Mouse (Mus musculus): ENCODE measurements at regions not wholly inside any gene's neighbourhood (a gene's known extent, or its start where the extent isn't known, plus 50 kb on each side); places are given as distances from the start of the nearest gene placed in this dataset.

DNA sequence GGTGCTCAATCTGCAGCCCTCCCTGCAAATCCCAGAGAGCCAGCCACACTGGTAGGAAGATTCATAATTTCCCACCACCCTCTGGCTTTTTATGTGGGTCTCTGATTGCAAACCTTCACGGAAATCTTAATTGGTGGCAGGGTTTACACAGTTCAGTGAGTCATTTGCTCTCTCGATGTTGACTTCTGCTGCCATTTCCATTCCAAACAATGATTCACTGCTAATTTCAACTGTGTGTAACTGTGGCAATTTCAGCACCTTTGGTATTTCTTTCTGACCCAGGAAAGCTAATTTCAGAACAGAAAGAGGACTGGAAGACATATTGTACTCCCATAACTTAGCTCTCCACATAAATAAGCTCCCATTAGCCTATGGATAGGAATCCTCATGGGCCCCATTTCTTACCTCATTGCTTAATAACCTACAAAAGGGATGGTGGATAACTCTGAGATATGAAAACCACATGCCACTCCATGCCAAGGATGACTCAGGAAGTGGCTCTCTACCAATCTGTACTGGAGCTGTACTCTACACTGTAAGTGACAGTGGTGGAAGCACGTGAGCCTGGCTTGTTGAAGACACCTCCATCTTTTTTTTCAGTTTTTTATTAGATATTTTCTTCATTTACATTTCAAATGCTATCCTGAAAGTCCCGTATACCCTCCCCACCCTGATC, 536.0 kb downstream of the Tox3 start:
- TF ChIP-seq CTCF (IDR thresholded peaks at IDR 0.05; ENCODE audit: borderline replicate concordance, insufficient read depth, low read length) (no peak), POLR2A (IDR thresholded peaks at IDR 0.05; ENCODE audit: low read depth, low read length) (no peak)
- no peak overlapping the region for H3K4me3 ChIP-seq (ENCODE audit: insufficient read depth, low read length)
- H3K27ac ChIP-seq (ENCODE audit: insufficient read depth, low read length), result no peak overlapping the region
- H3K4me1 ChIP-seq (ENCODE audit: control insufficient read depth, insufficient read depth, low read length), result no peaks in the 10 kb centered on the region

DNA sequence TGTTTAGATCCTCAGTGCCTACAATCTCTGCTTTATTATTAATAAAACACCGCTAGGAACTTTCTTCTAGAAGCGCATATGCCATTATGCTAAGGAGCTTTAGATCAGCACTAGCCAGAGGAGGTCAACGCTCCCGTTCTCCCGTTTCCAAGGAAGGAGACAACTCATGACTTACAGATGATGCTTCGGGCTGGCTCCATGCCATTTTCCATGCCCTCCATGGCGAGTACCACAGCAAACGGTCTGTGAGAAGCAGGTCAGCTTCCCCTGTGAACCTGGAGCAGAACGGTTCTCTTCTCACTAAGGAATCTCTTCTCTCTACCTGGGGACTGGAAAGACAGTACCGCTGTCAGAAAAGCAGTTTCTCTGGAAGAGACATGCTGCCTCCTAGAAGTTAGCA, 559.8 kb downstream of the Tox3 start:
- TF ChIP-seq POLR2A (IDR thresholded peaks at IDR 0.05; ENCODE audit: low read depth, low read length) (no peak), CTCF (IDR thresholded peaks at IDR 0.05; ENCODE audit: borderline replicate concordance, insufficient read depth, low read length) (no peak)
- no peak overlapping the region for H3K27ac ChIP-seq (ENCODE audit: insufficient read depth, low read length)
- H3K4me3 ChIP-seq (ENCODE audit: insufficient read depth, low read length), result no peak overlapping the region
- H3K4me1 ChIP-seq (ENCODE audit: control insufficient read depth, insufficient read depth, low read length), result no peaks in the 10 kb centered on the region

DNA sequence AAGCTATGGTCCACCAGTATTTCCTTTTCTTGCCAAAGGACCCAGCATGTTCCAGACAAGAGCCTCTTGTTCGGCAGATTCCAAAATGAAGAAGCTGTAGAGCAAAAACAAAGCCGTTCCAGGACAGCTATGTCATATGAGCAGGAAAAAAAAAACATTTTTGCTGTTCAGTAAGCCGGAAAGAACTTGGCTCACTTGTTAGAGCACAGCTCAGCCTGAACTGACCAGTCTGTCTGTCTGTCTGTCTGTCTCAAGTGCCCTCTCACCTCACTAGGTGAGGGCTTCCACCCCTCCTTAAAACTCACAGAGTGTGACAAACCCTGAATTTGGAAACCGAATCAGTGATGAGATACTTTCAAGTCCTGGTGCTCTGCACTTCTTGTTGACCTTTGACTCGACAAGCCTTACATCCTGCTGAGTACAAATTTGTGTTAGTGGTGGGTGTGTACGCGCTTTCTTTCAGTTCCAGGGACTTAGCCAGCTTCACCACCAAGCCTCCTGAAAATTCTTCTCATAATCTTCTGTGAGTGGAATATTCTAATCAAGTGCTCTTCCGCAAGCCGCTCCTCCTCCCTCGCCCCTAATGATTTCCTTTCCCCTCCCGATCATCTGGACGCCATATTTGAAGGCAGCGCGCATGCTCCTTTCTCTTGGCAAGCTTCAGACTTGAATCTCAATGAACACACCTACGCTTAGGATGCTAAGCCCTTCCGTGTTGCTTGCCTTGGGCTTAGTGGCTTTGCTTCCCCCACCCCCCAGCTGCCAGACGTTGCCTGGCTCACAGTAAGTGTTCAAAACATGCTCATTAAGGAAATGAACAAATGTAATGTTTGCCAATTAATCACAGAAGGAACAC, 560.9 kb downstream of the Tox3 start:
- no peak overlapping the region for H3K27ac ChIP-seq (ENCODE audit: insufficient read depth, low read length)
- H3K4me3 ChIP-seq (ENCODE audit: insufficient read depth, low read length), result no peak overlapping the region
- no peak for TF ChIP-seq CTCF (IDR thresholded peaks at IDR 0.05; ENCODE audit: borderline replicate concordance, insufficient read depth, low read length)
- TF ChIP-seq POLR2A (IDR thresholded peaks at IDR 0.05; ENCODE audit: low read depth, low read length), result no peak
- no peaks in the 10 kb centered on the region for H3K4me1 ChIP-seq (ENCODE audit: control insufficient read depth, insufficient read depth, low read length)

DNA sequence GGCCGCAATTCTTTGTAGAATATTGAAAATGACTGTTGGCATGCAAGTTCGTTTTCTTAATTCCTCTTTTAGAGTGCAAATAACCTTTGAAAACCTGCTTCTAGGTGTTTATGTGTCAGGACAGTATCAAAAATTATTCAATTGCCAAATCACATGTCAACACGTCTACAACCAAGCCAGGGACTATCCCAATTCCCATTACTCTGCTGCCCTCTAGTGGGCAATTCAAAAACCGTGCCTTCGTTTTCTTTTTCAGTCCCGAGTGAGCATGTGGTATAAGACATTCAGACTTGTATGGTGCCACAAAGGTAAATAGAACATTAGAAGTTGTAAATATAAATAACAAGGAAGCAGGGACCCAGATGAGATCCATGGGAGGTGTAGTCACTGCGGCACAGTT, 563.1 kb downstream of the Tox3 start:
- H3K4me1 ChIP-seq (ENCODE audit: control insufficient read depth, insufficient read depth, low read length), result no peaks in the 10 kb centered on the region
- TF ChIP-seq CTCF (IDR thresholded peaks at IDR 0.05; ENCODE audit: borderline replicate concordance, insufficient read depth, low read length) (no peak), POLR2A (IDR thresholded peaks at IDR 0.05; ENCODE audit: low read depth, low read length) (no peak)
- H3K27ac ChIP-seq (ENCODE audit: insufficient read depth, low read length), result no peak overlapping the region
- H3K4me3 ChIP-seq (ENCODE audit: insufficient read depth, low read length), result no peak overlapping the region

DNA sequence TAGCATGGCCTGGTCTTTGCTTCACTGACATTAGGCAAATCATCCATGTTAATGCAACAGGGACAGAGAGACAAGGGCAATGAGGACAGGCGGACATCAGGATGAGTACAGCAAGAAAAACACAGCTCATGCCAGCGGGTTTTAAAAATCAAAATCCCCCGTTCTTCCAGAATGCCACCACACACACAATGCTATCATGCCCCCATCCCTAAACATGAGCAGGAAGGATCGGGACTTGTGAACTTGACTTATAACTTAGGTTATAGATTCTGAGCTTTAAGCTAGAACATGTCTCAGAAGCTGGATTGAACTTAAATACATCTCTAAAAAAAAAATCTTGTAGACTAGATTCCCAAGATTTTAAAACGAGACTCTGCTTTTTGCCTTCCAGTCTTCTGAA, 564.8 kb downstream of the Tox3 start:
- H3K27ac ChIP-seq (ENCODE audit: insufficient read depth, low read length), result no peak overlapping the region
- no peak for TF ChIP-seq POLR2A (IDR thresholded peaks at IDR 0.05; ENCODE audit: low read depth, low read length)
- TF ChIP-seq CTCF (IDR thresholded peaks at IDR 0.05; ENCODE audit: borderline replicate concordance, insufficient read depth, low read length), result no peak
- H3K4me3 ChIP-seq (ENCODE audit: insufficient read depth, low read length), result no peak overlapping the region
- no peaks in the 10 kb centered on the region for H3K4me1 ChIP-seq (ENCODE audit: control insufficient read depth, insufficient read depth, low read length)

DNA sequence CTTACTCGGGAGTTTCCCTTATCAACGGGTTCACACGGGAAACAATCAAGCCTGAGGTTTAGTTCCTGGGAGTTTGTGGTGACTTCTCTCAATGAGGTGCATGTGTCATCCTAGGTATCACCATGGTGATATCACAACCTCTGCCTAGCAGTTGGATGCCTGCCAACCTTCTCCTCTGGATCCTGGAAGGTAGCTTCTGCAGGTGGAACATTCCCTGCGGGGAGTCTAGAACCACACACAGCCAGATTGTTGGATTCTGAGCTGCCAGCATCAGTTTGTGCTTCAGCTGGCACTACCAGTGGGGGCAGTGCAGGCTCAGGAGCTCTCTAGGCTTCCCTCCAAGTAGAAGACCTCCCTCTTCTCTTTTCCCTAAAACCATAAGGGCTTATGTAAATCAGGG, 581.8 kb downstream of the Tox3 start:
- H3K4me3 ChIP-seq (ENCODE audit: insufficient read depth, low read length), result no peak overlapping the region
- no peak overlapping the region for H3K27ac ChIP-seq (ENCODE audit: insufficient read depth, low read length)
- TF ChIP-seq POLR2A (IDR thresholded peaks at IDR 0.05; ENCODE audit: low read depth, low read length) (no peak), CTCF (IDR thresholded peaks at IDR 0.05; ENCODE audit: borderline replicate concordance, insufficient read depth, low read length) (no peak)
- H3K4me1 ChIP-seq (ENCODE audit: control insufficient read depth, insufficient read depth, low read length), result no peaks in the 10 kb centered on the region

DNA sequence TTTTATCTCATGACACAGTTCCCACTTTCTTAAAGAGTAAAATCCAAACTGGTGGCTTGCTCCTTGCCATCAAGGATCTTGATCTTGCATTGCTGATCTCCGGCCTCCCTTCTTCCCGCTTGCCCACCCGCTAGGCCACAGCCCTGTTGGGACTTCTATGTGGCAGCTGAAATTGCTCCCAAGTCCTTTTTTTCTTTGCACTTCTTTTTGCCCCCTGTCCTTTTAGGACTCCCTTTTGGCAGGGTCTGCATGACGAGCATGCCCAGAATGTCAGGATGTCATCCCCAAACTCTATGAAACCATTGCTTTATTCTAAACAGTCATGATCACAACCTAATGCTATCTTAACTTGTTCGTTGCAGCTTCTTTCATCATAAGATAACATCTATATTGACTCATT, 588.6 kb downstream of the Tox3 start:
- TF ChIP-seq POLR2A (IDR thresholded peaks at IDR 0.05; ENCODE audit: low read depth, low read length) (no peak), CTCF (IDR thresholded peaks at IDR 0.05; ENCODE audit: borderline replicate concordance, insufficient read depth, low read length) (no peak)
- Histone ChIP-seq H3K4me3 (ENCODE audit: insufficient read depth, low read length) (no peak overlapping the region), H3K4me1 (ENCODE audit: control insufficient read depth, insufficient read depth, low read length) (no peaks in the 10 kb centered on the region), H3K27ac (ENCODE audit: insufficient read depth, low read length) (no peak overlapping the region)

DNA sequence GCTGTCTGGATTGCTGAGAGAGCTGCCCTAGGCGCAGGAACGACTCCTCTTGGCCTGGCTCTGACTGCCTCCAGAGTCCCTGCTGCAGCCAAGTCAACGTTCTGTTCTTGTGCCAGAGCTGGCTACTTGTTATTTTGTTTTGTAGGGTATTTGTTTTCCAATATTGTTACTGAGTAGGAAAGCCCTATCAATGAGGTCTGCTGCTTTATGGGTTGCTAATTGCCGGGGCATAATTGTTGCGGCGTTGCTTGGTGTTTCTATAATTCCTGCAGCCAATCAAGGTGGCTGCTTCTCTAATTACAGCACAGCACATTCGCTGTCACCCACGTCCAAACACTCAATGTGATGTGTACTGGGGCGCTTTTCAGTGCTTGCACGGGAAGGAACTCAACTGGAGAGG, 589.4 kb downstream of the Tox3 start:
- no peak for TF ChIP-seq CTCF (IDR thresholded peaks at IDR 0.05; ENCODE audit: borderline replicate concordance, insufficient read depth, low read length)
- Histone ChIP-seq H3K4me3 (ENCODE audit: insufficient read depth, low read length) (no peak overlapping the region), H3K4me1 (ENCODE audit: control insufficient read depth, insufficient read depth, low read length) (no peaks in the 10 kb centered on the region), H3K27ac (ENCODE audit: insufficient read depth, low read length) (no peak overlapping the region)

DNA sequence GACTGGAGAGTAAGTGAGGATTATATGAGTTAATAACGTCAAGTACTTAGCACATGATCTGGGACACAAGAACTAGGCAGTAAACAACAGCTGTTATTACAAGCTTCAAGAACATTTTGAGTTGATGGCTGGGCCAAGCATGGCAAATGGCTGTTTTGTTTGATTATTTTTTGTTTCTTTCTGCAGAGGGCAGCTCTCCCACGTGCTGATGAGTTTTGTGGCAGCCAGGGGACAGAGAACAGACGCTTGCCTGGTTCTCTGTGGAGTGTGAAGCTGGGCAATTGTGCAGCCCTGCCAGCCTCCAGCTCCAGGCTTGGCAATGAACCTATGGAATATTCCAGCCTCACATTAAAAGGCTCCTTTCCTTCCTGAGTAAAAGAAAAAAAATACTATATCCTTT, 592.2 kb downstream of the Tox3 start:
- H3K4me1 ChIP-seq (ENCODE audit: control insufficient read depth, insufficient read depth, low read length), result no peaks in the 10 kb centered on the region
- H3K27ac ChIP-seq (ENCODE audit: insufficient read depth, low read length), result no peak overlapping the region
- no peak overlapping the region for H3K4me3 ChIP-seq (ENCODE audit: insufficient read depth, low read length)
- TF ChIP-seq CTCF (IDR thresholded peaks at IDR 0.05; ENCODE audit: borderline replicate concordance, insufficient read depth, low read length) (no peak), POLR2A (IDR thresholded peaks at IDR 0.05; ENCODE audit: low read depth, low read length) (no peak)

DNA sequence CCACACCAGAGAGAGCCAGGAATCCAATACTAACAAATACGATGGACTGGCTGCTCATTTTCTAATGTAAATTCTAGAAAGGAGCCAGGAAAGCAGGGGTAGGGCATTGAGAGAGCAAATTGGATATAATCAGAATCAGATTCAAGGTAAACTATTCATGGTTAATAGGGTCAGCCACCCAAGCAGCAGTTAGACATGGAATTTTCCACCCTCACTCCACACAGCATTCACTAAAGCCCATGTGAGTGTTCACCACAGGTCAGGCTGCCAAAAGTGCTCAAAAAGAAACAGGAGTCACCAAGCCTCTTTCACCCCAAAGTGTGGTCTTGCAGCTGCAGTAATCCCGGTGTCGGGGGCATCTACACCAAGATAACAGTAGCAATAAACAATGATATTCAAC, 596.9 kb downstream of the Tox3 start:
- TF ChIP-seq POLR2A (IDR thresholded peaks at IDR 0.05; ENCODE audit: low read depth, low read length) (no peak), CTCF (IDR thresholded peaks at IDR 0.05; ENCODE audit: borderline replicate concordance, insufficient read depth, low read length) (no peak)
- H3K4me3 ChIP-seq (ENCODE audit: insufficient read depth, low read length), result no peak overlapping the region
- H3K4me1 ChIP-seq (ENCODE audit: control insufficient read depth, insufficient read depth, low read length), result no peaks in the 10 kb centered on the region
- H3K27ac ChIP-seq (ENCODE audit: insufficient read depth, low read length), result no peak overlapping the region
